Mouse (Mus musculus): ENCODE data around the gene Adamts14. TPM values are rescaled to one million over a fixed set of nuclear protein-coding genes. Genes with fewer than 3 reads are reported as not detected.

Gene Adamts14
- polyA plus RNA-seq, 1 experiment: 0.61 TPM

DNA sequence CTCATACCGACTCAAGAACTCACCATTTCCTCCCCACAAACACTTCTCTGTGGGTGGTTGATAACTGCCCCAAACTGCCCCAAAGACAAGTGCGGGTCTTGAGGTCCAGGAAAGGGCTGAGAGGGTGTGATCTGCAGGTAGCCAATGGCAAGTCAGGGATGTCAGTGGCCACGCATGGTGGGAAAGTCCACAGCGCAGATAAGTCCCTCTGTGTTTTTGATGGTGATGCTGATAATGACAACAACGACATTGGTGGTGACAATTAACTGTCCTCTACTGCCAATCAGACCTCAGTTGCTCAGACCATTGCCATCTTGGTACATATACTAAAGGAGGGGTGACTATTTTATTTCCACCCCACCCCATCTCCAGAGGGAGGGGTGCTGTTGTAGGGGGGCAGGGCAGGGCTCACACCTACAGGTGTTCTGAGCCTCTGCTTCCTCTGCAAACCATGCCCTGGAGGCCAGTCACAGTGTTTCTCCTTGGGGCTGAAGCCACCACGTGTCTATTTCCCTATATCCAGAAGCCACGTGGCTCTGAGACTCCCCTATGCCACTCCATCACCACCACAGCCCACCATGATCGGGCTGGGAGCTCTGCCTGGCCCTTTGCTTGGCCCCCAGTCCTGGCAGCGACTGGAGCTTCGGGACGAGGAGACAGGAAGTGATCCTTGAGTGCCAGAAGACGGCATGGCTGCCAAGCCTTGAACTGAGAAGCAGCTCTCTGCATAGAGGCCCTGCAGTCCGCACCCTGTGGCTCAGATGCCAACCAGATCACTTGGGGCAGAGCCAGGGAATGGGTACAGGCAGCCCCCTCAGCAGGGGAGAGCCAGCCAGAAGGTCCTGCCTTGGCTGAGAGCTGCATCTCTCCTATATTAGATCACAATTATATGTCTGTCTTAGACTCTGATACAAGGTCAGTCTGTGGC is 11.7 kb downstream of the Adamts14 start:
- TF ChIP-seq CTCF (IDR thresholded peaks at IDR 0.05; ENCODE audit: control insufficient read depth, insufficient read depth, insufficient replicate concordance, low read depth, low read length): no peak
- no peak for TF ChIP-seq POLR2A (IDR thresholded peaks at IDR 0.05; ENCODE audit: control insufficient read depth, low read depth, low read length)
- no peak overlapping the region for H3K4me3 ChIP-seq (ENCODE audit: control insufficient read depth, low read depth, low read length)
- no peaks in the 10 kb centered on the region for H3K36me3 ChIP-seq (ENCODE audit: control insufficient read depth, insufficient read depth, low read length)
- H3K27ac ChIP-seq (ENCODE audit: control insufficient read depth, insufficient read depth, low read depth, low read length): no peak overlapping the region
- no peaks in the 10 kb centered on the region for H3K4me1 ChIP-seq (ENCODE audit: control insufficient read depth, insufficient read depth, low read length)
- no peaks in the 10 kb centered on the region for H3K27me3 ChIP-seq (ENCODE audit: control insufficient read depth, insufficient read depth, low read length)

DNA sequence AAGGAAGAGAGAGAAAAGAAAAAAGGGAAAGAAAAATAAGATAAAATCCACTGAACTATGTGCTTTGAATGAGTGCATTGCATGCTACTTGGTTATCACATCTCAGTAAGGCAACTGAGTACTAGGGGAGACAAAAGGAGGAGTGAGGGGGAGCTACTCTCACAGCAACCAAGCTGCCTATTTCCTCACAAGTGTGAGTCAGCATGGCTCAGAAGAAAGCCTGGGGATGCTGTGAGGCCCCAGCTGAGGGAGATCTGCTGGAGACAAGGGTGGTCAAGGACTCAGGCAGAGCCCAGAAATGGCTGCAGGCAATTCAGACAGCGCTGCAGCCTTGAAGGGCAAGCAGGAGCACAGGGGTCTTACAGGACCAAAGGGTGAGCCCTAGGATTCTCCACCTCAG is 15.1 kb downstream of the Adamts14 start:
- H3K27me3 ChIP-seq (ENCODE audit: control insufficient read depth, insufficient read depth, low read length): no peaks in the 10 kb centered on the region
- no peak overlapping the region for H3K4me3 ChIP-seq (ENCODE audit: control insufficient read depth, low read depth, low read length)
- H3K36me3 ChIP-seq (ENCODE audit: control insufficient read depth, insufficient read depth, low read length): no peaks in the 10 kb centered on the region
- no peak overlapping the region for H3K27ac ChIP-seq (ENCODE audit: control insufficient read depth, insufficient read depth, low read depth, low read length)
- no peak for TF ChIP-seq CTCF (IDR thresholded peaks at IDR 0.05; ENCODE audit: control insufficient read depth, insufficient read depth, insufficient replicate concordance, low read depth, low read length)
- no peak for TF ChIP-seq POLR2A (IDR thresholded peaks at IDR 0.05; ENCODE audit: control insufficient read depth, low read depth, low read length)
- no peaks in the 10 kb centered on the region for H3K4me1 ChIP-seq (ENCODE audit: control insufficient read depth, insufficient read depth, low read length)

DNA sequence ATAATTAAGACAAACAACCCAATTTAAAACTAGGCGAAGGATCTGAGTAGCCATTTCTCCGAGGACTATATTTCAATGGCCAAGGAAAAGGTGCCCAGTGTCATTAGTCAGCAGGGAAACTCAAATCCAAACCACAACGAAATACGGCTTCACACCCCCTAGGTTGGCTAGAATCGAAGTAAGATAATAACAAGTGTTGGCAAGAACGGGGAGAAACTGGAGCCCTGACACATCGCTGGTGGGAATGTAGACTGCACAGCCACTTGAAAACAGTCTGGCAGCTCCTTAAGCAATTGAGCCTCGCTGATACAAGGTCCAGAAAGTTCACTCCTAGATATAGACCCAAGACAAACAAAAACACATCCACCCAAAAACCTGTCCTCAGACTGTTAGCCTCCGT is 16.6 kb downstream of the Adamts14 start:
- Histone ChIP-seq H3K36me3 (ENCODE audit: control insufficient read depth, insufficient read depth, low read length) (no peaks in the 10 kb centered on the region), H3K27ac (ENCODE audit: control insufficient read depth, insufficient read depth, low read depth, low read length) (no peak overlapping the region), H3K4me1 (ENCODE audit: control insufficient read depth, insufficient read depth, low read length) (no peaks in the 10 kb centered on the region), H3K27me3 (ENCODE audit: control insufficient read depth, insufficient read depth, low read length) (no peaks in the 10 kb centered on the region), H3K4me3 (ENCODE audit: control insufficient read depth, low read depth, low read length) (no peak overlapping the region)
- TF ChIP-seq CTCF (IDR thresholded peaks at IDR 0.05; ENCODE audit: control insufficient read depth, insufficient read depth, insufficient replicate concordance, low read depth, low read length): no peak

DNA sequence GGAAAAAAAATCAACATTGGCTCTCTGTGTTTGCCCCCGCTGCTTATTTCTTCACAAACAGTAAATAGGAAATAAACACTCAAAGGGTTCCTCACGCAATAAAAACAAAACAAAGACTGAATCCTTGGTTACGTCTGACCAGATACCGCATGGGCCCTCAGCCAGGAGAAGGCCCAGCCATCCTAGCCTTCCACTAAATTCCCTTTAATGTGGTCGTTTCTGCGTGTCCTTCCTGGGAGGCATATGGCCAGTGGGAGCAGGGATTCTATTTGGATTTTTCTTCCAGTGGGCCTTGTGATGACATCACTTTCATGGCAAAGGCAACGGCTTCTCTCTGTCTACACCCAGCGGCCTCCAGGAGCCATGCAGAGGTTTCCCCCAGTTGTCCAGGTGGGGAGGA is 18.0 kb downstream of the Adamts14 start:
- Histone ChIP-seq H3K27me3 (ENCODE audit: control insufficient read depth, insufficient read depth, low read length) (no peaks in the 10 kb centered on the region), H3K27ac (ENCODE audit: control insufficient read depth, insufficient read depth, low read depth, low read length) (no peak overlapping the region), H3K36me3 (ENCODE audit: control insufficient read depth, insufficient read depth, low read length) (no peaks in the 10 kb centered on the region), H3K4me1 (ENCODE audit: control insufficient read depth, insufficient read depth, low read length) (no peaks in the 10 kb centered on the region), H3K4me3 (ENCODE audit: control insufficient read depth, low read depth, low read length) (no peak overlapping the region)
- TF ChIP-seq CTCF (IDR thresholded peaks at IDR 0.05; ENCODE audit: control insufficient read depth, insufficient read depth, insufficient replicate concordance, low read depth, low read length) (no peak), POLR2A (IDR thresholded peaks at IDR 0.05; ENCODE audit: control insufficient read depth, low read depth, low read length) (no peak)

DNA sequence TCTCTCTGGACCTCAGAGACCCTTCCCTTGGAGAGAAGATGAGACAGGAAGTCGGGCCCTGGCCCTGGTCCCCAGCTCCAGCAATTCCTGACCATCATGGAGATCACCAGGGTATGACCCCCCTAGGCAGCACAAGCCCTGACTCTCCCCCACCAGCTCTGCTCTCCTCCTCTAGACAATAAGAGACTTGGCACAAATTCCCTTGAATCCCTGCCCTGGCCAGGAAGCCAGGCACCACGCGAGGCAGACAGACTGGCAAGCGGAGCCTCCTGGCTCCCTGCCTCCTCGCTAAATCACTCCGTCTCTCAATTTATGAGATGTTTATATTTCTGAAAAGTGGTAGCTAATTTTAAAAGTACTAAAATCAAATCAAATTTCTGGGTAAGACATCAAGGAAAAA is 18.5 kb downstream of the Adamts14 start:
- Histone ChIP-seq H3K36me3 (ENCODE audit: control insufficient read depth, insufficient read depth, low read length) (no peaks in the 10 kb centered on the region), H3K4me3 (ENCODE audit: control insufficient read depth, low read depth, low read length) (no peak overlapping the region), H3K27ac (ENCODE audit: control insufficient read depth, insufficient read depth, low read depth, low read length) (no peak overlapping the region), H3K27me3 (ENCODE audit: control insufficient read depth, insufficient read depth, low read length) (no peaks in the 10 kb centered on the region), H3K4me1 (ENCODE audit: control insufficient read depth, insufficient read depth, low read length) (no peaks in the 10 kb centered on the region)
- TF ChIP-seq POLR2A (IDR thresholded peaks at IDR 0.05; ENCODE audit: control insufficient read depth, low read depth, low read length) (no peak), CTCF (IDR thresholded peaks at IDR 0.05; ENCODE audit: control insufficient read depth, insufficient read depth, insufficient replicate concordance, low read depth, low read length) (no peak)

DNA sequence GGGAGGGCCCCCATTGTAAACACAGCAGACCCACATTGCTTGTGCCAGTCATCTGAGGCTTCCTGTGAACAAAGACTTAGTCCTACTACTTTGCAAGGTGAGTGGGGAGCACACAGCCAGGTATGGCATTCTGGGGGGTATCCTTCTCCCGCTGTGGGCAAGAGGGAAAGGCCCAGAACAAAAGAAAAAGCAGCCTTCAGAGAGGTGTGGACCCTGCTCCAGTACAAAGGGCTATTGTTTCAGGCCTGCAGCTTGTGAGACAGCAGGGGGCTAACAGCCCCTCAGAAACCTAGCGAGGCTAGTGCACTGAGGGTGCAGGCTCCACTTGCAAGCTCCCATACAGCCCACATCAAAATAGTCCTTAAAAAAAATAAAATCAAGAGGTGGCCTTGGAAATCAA is 23.3 kb downstream of the Adamts14 start:
- no peak overlapping the region for H3K4me3 ChIP-seq (ENCODE audit: control insufficient read depth, low read depth, low read length)
- H3K36me3 ChIP-seq (ENCODE audit: control insufficient read depth, insufficient read depth, low read length): no peaks in the 10 kb centered on the region
- peaks cover 2% of the 10 kb centered on the region for H3K4me1 ChIP-seq (ENCODE audit: control insufficient read depth, insufficient read depth, low read length)
- TF ChIP-seq CTCF (IDR thresholded peaks at IDR 0.05; ENCODE audit: control insufficient read depth, insufficient read depth, insufficient replicate concordance, low read depth, low read length): no peak
- no peak for TF ChIP-seq POLR2A (IDR thresholded peaks at IDR 0.05; ENCODE audit: control insufficient read depth, low read depth, low read length)
- H3K27ac ChIP-seq (ENCODE audit: control insufficient read depth, insufficient read depth, low read depth, low read length): no peak overlapping the region
- no peaks in the 10 kb centered on the region for H3K27me3 ChIP-seq (ENCODE audit: control insufficient read depth, insufficient read depth, low read length)

DNA sequence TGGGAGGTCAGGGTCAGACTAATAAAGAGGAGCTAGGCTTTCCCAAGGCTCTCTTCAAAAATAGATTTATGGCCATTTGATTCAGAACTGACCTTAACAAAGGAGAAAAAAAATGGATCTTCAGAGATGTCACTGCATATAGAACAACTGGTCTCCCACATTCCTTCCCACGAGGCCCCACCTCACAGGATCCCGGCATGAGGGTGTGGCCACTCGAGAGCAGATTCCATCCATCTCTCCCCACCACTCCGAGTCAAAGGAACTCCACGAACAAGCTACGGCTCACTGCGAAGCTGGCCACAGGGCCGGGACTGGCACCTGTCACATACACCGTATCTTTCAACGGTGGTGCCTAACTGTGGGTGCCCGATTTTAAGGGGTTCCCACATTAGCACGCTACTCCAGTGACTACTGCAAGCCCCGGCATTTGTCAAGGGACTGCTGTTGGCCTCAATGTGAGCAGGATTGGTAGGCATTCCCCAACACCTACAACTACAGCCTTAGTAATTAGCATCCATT is 24.6 kb downstream of the Adamts14 start:
- TF ChIP-seq POLR2A (IDR thresholded peaks at IDR 0.05; ENCODE audit: control insufficient read depth, low read depth, low read length): no peak
- no peak for TF ChIP-seq CTCF (IDR thresholded peaks at IDR 0.05; ENCODE audit: control insufficient read depth, insufficient read depth, insufficient replicate concordance, low read depth, low read length)
- no peak overlapping the region for H3K4me3 ChIP-seq (ENCODE audit: control insufficient read depth, low read depth, low read length)
- no peaks in the 10 kb centered on the region for H3K27me3 ChIP-seq (ENCODE audit: control insufficient read depth, insufficient read depth, low read length)
- peaks cover 2% of the 10 kb centered on the region for H3K4me1 ChIP-seq (ENCODE audit: control insufficient read depth, insufficient read depth, low read length)
- no peak overlapping the region for H3K27ac ChIP-seq (ENCODE audit: control insufficient read depth, insufficient read depth, low read depth, low read length)
- no peaks in the 10 kb centered on the region for H3K36me3 ChIP-seq (ENCODE audit: control insufficient read depth, insufficient read depth, low read length)

Data from testis, adult 2 months (tissue).